Mouse (Mus musculus): ENCODE measurements at regions not wholly inside any gene's neighbourhood (a gene's known extent, or its start where the extent isn't known, plus 50 kb on each side); places are given as distances from the start of the nearest gene placed in this dataset.

- in situ Hi-C loops (cut with MboI; ENCODE audit: low sequenced_read_pairs in 2 of 2, unreplicated experiment in 2 of 2), result no loop called here
- TF ChIP-seq ZC3H11A (IDR thresholded peaks at IDR 0.05; ENCODE audit: borderline replicate concordance, low read depth, low read length) (no peak), MAFK (IDR thresholded peaks at IDR 0.05; ENCODE audit: insufficient read depth, low read depth, low read length) (no peak), CHD2 (IDR thresholded peaks at IDR 0.05; ENCODE audit: low read depth, low read length) (no peak), ZNF384 (IDR thresholded peaks at IDR 0.05; ENCODE audit: low read depth, low read length) (no peak), HCFC1 (IDR thresholded peaks at IDR 0.05; ENCODE audit: borderline replicate concordance, insufficient read depth, low read length) (no peak)
- H3K9me3 ChIP-seq (ENCODE audit: control insufficient read depth, insufficient read depth, low read depth, low read length), result no peaks in the 10 kb centered on the region
- no peak for DNase-seq (ENCODE audit: low read depth, low spot score)
- H3K4me3 ChIP-seq (ENCODE audit: insufficient read depth in 1 of 2, low read depth in 1 of 2, low read length in 2 of 2, poor library complexity in 1 of 2, severe bottlenecking in 1 of 2), result no peak overlapping the region
- no peak overlapping the region for H3K27ac ChIP-seq (ENCODE audit: insufficient read depth, low read depth, low read length, poor library complexity, severe bottlenecking)
- H3K36me3 ChIP-seq (ENCODE audit: control insufficient read depth, insufficient read depth, low read length, poor library complexity, severe bottlenecking), result no peaks in the 10 kb centered on the region
- H3K9ac ChIP-seq (ENCODE audit: insufficient read depth, low read depth, low read length, poor library complexity, severe bottlenecking), result no peak overlapping the region
- no peaks in the 10 kb centered on the region for H3K4me1 ChIP-seq (ENCODE audit: control insufficient read depth in 2 of 2, insufficient read depth in 2 of 2, low read length in 2 of 2, poor library complexity in 1 of 2)
These were observed 409.4 kb downstream of the Wdr11 start for GRCm38 (mm10) chr7:130001064-130001463.

DNA sequence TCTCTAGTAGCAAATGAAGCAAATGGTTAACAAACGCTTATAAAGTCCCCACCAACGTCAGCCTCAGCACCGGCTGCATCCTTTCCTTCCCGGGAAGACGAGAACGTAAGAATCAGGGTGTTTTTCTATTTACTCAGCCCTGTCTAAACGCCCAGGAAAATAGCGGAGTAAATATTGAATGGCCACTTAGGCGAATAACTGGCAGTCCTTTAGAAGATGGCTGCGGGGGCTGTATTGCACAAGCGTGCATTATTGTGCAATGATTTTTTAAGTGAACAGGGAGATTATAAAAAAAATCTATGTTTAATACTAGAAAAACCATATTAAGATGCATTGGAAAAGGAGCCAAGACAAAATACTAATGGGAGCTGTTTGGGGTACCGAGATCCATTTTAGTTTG is 410.3 kb downstream of the Wdr11 start:
- DNase-seq (ENCODE audit: low read depth, low spot score), result no peak
- in situ Hi-C loops (cut with MboI; ENCODE audit: low sequenced_read_pairs in 2 of 2, unreplicated experiment in 2 of 2), result no loop called here
- Histone ChIP-seq H3K36me3 (ENCODE audit: control insufficient read depth, insufficient read depth, low read length, poor library complexity, severe bottlenecking) (no peaks in the 10 kb centered on the region), H3K9me3 (ENCODE audit: control insufficient read depth, insufficient read depth, low read depth, low read length) (no peaks in the 10 kb centered on the region), H3K4me3 (ENCODE audit: insufficient read depth in 1 of 2, low read depth in 1 of 2, low read length in 2 of 2, poor library complexity in 1 of 2, severe bottlenecking in 1 of 2) (no peak overlapping the region), H3K4me1 (ENCODE audit: control insufficient read depth in 2 of 2, insufficient read depth in 2 of 2, low read length in 2 of 2, poor library complexity in 1 of 2) (no peaks in the 10 kb centered on the region), H3K9ac (ENCODE audit: insufficient read depth, low read depth, low read length, poor library complexity, severe bottlenecking) (no peak overlapping the region), H3K27ac (ENCODE audit: insufficient read depth, low read depth, low read length, poor library complexity, severe bottlenecking) (no peak overlapping the region)
- TF ChIP-seq CHD2 (IDR thresholded peaks at IDR 0.05; ENCODE audit: low read depth, low read length) (no peak), HCFC1 (IDR thresholded peaks at IDR 0.05; ENCODE audit: borderline replicate concordance, insufficient read depth, low read length) (no peak), ZNF384 (IDR thresholded peaks at IDR 0.05; ENCODE audit: low read depth, low read length) (no peak), ZC3H11A (IDR thresholded peaks at IDR 0.05; ENCODE audit: borderline replicate concordance, low read depth, low read length) (no peak), MAFK (IDR thresholded peaks at IDR 0.05; ENCODE audit: insufficient read depth, low read depth, low read length) (no peak)

GRCm38 (mm10) chr7:130005406-130005805 is 413.7 kb downstream of the Wdr11 start:
- Histone ChIP-seq H3K9me3 (ENCODE audit: control insufficient read depth, insufficient read depth, low read depth, low read length) (no peaks in the 10 kb centered on the region), H3K27ac (ENCODE audit: insufficient read depth, low read depth, low read length, poor library complexity, severe bottlenecking) (no peak overlapping the region), H3K36me3 (ENCODE audit: control insufficient read depth, insufficient read depth, low read length, poor library complexity, severe bottlenecking) (no peaks in the 10 kb centered on the region), H3K9ac (ENCODE audit: insufficient read depth, low read depth, low read length, poor library complexity, severe bottlenecking) (no peak overlapping the region), H3K4me1 (ENCODE audit: control insufficient read depth in 2 of 2, insufficient read depth in 2 of 2, low read length in 2 of 2, poor library complexity in 1 of 2) (no peaks in the 10 kb centered on the region), H3K4me3 (ENCODE audit: insufficient read depth in 1 of 2, low read depth in 1 of 2, low read length in 2 of 2, poor library complexity in 1 of 2, severe bottlenecking in 1 of 2) (no peak overlapping the region)
- TF ChIP-seq CHD2 (IDR thresholded peaks at IDR 0.05; ENCODE audit: low read depth, low read length) (no peak), ZC3H11A (IDR thresholded peaks at IDR 0.05; ENCODE audit: borderline replicate concordance, low read depth, low read length) (no peak), MAFK (IDR thresholded peaks at IDR 0.05; ENCODE audit: insufficient read depth, low read depth, low read length) (no peak), ZNF384 (IDR thresholded peaks at IDR 0.05; ENCODE audit: low read depth, low read length) (no peak), HCFC1 (IDR thresholded peaks at IDR 0.05; ENCODE audit: borderline replicate concordance, insufficient read depth, low read length) (no peak)
- no peak for DNase-seq (ENCODE audit: low read depth, low spot score)
- in situ Hi-C loops (cut with MboI; ENCODE audit: low sequenced_read_pairs in 2 of 2, unreplicated experiment in 2 of 2), result no loop called here

DNA sequence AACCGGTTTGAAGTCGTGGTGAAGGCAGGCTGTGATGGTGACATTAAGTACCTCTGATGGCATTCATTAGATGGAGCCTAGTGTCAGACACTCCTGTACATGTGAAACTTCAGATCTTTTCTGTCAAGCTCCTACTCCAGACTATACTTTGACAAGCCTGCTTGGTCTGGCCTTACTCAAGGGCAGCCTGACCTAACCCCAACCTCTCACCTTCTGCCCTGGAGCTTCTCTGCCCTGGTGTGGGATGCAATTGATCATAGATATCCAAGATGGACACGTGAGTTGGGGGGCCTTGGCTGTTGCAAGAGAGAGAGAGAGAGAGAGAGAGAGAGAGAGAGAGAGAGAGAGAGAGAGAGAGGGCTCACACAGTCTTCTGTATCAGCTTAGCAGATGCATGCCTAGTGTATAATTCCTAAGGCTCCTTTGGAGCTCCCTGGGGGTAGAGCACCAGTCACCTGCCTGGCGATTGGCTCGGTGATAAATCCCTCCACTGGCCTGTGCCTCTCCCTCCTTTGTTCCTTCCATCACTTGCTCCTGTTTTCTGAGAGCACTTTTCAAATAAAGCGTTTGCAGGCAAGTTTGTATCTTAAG is 416.4 kb downstream of the Wdr11 start:
- in situ Hi-C loops (cut with MboI; ENCODE audit: low sequenced_read_pairs in 2 of 2, unreplicated experiment in 2 of 2), result no loop called here

More for the DNA sequence above, 416.4 kb downstream of the Wdr11 start:
- no peaks in the 10 kb centered on the region for H3K36me3 ChIP-seq (ENCODE audit: control insufficient read depth, insufficient read depth, low read length, poor library complexity, severe bottlenecking)
- H3K4me3 ChIP-seq (ENCODE audit: insufficient read depth in 1 of 2, low read depth in 1 of 2, low read length in 2 of 2, poor library complexity in 1 of 2, severe bottlenecking in 1 of 2), result no peak overlapping the region
- no peak overlapping the region for H3K9ac ChIP-seq (ENCODE audit: insufficient read depth, low read depth, low read length, poor library complexity, severe bottlenecking)
- no peaks in the 10 kb centered on the region for H3K4me1 ChIP-seq (ENCODE audit: control insufficient read depth in 2 of 2, insufficient read depth in 2 of 2, low read length in 2 of 2, poor library complexity in 1 of 2)
- TF ChIP-seq MAFK (IDR thresholded peaks at IDR 0.05; ENCODE audit: insufficient read depth, low read depth, low read length) (no peak), ZNF384 (IDR thresholded peaks at IDR 0.05; ENCODE audit: low read depth, low read length) (no peak), ZC3H11A (IDR thresholded peaks at IDR 0.05; ENCODE audit: borderline replicate concordance, low read depth, low read length) (no peak), CHD2 (IDR thresholded peaks at IDR 0.05; ENCODE audit: low read depth, low read length) (no peak), HCFC1 (IDR thresholded peaks at IDR 0.05; ENCODE audit: borderline replicate concordance, insufficient read depth, low read length) (no peak)
- no peaks in the 10 kb centered on the region for H3K9me3 ChIP-seq (ENCODE audit: control insufficient read depth, insufficient read depth, low read depth, low read length)
- no peak for DNase-seq (ENCODE audit: low read depth, low spot score)
- H3K27ac ChIP-seq (ENCODE audit: insufficient read depth, low read depth, low read length, poor library complexity, severe bottlenecking), result no peak overlapping the region

Measured in ES-E14 (cell line).